Mouse (Mus musculus): ENCODE results near the gene Gm28230.

The Gm28230 gene

GRCm38 (mm10) chr2:74691022-74691951, 35.2 kb upstream of the Gm28230 start, which contains the start of gene Hoxd10:
TSS of gene Hoxd10 (plus strand) at chr2:74691924.
- intact Hi-C loops (cut with DNase I): loop anchor here (10.0 kb wide), 1 partner anchor 624 kb away; no protein-coding TSS in a partner anchor

GRCm38 (mm10) chr2:74691995-74692807, 34.3 kb upstream of the Gm28230 start:
- intact Hi-C loops (cut with DNase I): loop anchor here (10.0 kb wide), 1 partner anchor 623 kb away; no protein-coding TSS in a partner anchor

- intact Hi-C loops (cut with DNase I): loop anchor here (10.0 kb wide), 1 partner anchor 622 kb away; no protein-coding TSS in a partner anchor
These were observed 33.6 kb upstream of the Gm28230 start for GRCm38 (mm10) chr2:74692808-74693431.

- intact Hi-C loops (cut with DNase I): loop anchor here (10.0 kb wide), 1 partner anchor 621 kb away; no protein-coding TSS in a partner anchor
These were observed 33.1 kb upstream of the Gm28230 start for GRCm38 (mm10) chr2:74693432-74693827.

GRCm38 (mm10) chr2:74694066-74694465, 32.5 kb upstream of the Gm28230 start:
- intact Hi-C loops (cut with DNase I): loop anchor here (10.0 kb wide), 1 partner anchor 621 kb away; no protein-coding TSS in a partner anchor

GRCm38 (mm10) chr2:74695383-74695782, 31.1 kb upstream of the Gm28230 start:
- intact Hi-C loops (cut with DNase I): loop anchor here (10.0 kb wide), 1 partner anchor 619 kb away; no protein-coding TSS in a partner anchor

GRCm38 (mm10) chr2:74695813-74696430, 30.6 kb upstream of the Gm28230 start:
- intact Hi-C loops (cut with DNase I): loop anchor here (10.0 kb wide), 1 partner anchor 619 kb away; no protein-coding TSS in a partner anchor

GRCm38 (mm10) chr2:74696442-74697335, 29.8 kb upstream of the Gm28230 start:
- intact Hi-C loops (cut with DNase I): loop anchor here (10.0 kb wide), 1 partner anchor 618 kb away; no protein-coding TSS in a partner anchor

GRCm38 (mm10) chr2:74697567-74698121, 28.9 kb upstream of the Gm28230 start, which contains the start of gene Hoxd9:
TSS of gene Hoxd9 (plus strand) at chr2:74697727.
- intact Hi-C loops (cut with DNase I): loop anchor here (10.0 kb wide), 1 partner anchor 617 kb away; no protein-coding TSS in a partner anchor

- intact Hi-C loops (cut with DNase I): loop anchor here (10.0 kb wide), 1 partner anchor 616 kb away; no protein-coding TSS in a partner anchor
These were observed 28.1 kb upstream of the Gm28230 start for GRCm38 (mm10) chr2:74698201-74699052.

GRCm38 (mm10) chr2:74699053-74699430, 27.5 kb upstream of the Gm28230 start:
- intact Hi-C loops (cut with DNase I): loop anchor here (10.0 kb wide), 1 partner anchor 616 kb away; no protein-coding TSS in a partner anchor

GRCm38 (mm10) chr2:74699664-74700545, 26.6 kb upstream of the Gm28230 start:
- intact Hi-C loops (cut with DNase I): loop anchor here (5.0 to 10.0 kb wide), 4 partner anchors 262 to 887 kb away; no protein-coding TSS in a partner anchor

GRCm38 (mm10) chr2:74700546-74701112, 25.9 kb upstream of the Gm28230 start:
- intact Hi-C loops (cut with DNase I): loop anchor here (5.0 kb wide), 3 partner anchors 262 to 887 kb away; no protein-coding TSS in a partner anchor

GRCm38 (mm10) chr2:74701949-74702819, 24.3 kb upstream of the Gm28230 start:
- intact Hi-C loops (cut with DNase I): loop anchor here (5.0 kb wide), 3 partner anchors 260 to 885 kb away; no protein-coding TSS in a partner anchor

GRCm38 (mm10) chr2:74702820-74703219, 23.7 kb upstream of the Gm28230 start:
- intact Hi-C loops (cut with DNase I): loop anchor here (5.0 kb wide), 3 partner anchors 259 to 884 kb away; no protein-coding TSS in a partner anchor
